Mouse (Mus musculus): ENCODE measurements around the gene 2410137M14Rik.

2410137M14Rik gene

DNA sequence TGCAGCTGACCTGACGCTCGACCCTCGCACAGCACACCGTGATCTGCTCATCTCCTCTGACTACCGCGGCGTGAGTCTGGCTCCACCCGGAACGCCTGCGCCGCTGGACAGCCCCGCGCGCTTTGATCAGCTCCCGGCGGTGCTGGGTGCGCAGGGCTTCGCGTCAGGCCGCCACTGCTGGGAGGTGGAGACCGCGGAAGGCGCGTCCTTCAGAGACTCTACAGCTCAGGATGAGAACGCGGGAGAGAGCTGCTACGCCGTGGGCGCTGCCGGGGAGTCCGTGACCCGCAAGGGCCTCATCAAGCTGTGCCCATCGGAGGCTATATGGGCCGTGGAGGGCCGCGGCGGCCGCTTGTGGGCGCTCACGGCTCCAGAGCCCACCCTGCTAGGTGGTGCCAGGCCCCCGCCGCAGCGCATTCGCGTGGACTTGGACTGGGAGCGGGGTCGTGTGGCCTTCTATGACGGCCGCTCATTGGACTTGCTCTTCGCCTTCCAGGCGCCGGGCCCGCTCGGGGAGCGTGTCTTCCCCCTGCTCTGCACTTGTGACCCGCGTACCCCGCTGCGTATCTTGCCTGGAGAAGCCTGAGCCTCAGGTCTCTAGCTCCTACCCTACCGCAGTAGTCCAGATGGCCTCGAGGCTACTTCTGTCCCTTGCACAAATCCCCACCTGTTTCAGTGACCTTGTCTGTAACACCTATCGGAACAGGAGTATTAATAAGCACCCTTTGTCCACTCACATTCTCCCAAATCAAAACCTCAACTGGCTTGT lies 33.8 kb downstream of the 2410137M14Rik start:
- DNase-seq, result peak in 1 of 2 experiments; percentile 38

DNA sequence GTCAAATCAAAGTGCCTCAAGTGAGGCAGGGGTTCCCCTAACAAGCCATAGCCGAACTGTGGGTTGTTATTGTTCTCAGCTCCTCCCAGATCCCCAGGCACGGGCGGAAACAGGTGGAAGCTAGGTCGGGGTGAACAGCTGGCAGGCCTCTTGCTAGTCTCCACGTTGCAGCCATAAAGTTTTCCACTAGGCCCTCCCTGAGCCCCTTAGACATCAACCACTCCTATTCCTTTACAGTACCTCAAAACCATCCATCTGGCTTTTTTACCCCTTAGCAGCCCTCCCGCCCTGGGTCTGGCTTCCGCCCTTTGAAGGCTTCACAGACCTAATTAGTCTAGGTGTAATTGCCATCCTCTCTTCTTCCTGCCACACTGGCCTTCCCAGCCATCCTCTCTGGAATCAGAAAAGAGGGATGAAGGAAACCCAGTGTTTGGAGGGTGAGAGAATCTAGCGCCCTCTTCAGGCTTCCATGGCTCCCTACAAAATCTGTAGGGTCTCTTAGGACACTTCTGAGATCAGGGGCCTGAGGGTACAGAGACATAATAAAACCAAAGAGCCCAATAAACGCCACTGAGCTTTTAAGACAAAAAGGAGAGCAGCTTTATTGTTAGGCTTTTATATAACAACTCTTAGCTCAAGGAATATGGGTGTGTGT lies 36.8 kb downstream of the 2410137M14Rik start:
- DNase-seq, result no peak

DNA sequence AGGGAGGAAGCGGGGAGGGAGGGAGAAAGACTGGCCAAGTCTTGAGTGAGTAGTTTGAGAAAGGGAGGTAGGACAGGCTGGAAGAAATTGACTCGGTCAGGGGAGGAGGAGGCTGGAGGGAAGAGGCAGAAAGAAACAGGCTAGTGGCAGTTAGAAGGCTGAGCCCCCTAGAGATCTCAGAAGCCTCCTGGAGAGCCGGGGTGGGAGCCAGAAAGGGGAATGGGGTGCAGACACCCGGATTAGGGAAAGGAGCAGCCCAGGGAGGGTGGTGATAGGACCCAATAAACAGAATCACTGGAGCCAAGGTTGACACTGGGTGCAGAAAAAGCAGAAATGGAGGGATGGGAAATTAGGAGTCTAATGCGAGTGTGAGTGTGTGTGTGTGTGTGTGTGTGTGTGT lies 37.3 kb downstream of the 2410137M14Rik start:
- no peak for DNase-seq

DNA sequence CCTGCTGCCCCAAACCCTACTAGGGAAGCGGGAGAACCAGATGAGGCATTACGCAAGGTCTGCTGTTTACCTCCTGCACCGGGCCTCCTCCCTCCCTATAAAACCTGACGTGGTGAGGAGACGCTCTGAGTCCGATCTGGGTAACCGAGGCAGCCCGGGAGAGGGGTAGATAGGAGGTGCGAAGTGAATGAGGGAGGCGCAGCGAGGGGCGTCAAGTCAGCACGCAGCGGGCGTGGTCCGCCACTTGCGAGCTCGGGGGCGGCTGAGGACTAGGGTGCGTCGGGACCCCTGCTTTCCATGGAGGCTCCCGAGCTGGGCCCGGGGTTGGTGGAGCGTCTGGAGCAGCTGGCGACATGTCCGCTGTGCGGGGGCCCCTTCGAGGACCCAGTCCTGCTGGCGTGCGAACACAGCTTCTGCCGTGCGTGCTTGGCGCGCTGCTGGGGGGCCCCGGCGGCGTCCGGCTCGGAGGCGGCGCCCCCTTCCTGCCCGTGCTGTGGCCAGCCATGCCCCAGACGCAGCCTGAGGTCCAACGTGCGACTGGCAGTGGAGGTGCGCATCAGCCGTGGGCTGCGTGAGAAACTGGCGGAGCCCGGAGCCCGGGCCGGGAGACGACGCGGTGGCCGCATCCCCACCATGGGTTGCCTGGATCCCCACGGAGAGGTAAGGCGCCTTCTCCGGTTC lies 38.1 kb downstream of the 2410137M14Rik start, which contains the start of gene Rnf39:
Gene Rnf39 (plus strand): TSS at position 128 of the 681 bp plus-strand sequence.
- no peak for DNase-seq

DNA sequence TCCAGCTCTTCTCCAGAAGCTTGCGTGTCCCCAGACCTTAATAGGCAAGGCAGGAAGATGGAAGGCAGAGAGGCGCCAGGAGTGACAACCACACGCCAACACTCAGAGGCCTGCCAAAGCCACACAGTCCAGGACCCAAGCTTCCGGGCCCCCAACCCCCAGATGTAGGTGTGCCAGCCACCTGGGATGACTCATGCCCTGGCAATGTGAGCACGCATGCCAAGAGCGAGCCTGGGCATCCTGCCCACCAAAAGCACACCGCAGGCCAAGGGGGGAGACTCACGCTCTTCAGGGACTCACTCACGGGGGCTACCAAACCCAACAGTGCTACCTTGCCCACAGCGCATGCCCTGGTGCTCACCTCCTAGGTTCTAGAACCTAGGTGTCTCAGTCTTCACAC lies 38.6 kb downstream of the 2410137M14Rik start:
- no peak for DNase-seq

DNA sequence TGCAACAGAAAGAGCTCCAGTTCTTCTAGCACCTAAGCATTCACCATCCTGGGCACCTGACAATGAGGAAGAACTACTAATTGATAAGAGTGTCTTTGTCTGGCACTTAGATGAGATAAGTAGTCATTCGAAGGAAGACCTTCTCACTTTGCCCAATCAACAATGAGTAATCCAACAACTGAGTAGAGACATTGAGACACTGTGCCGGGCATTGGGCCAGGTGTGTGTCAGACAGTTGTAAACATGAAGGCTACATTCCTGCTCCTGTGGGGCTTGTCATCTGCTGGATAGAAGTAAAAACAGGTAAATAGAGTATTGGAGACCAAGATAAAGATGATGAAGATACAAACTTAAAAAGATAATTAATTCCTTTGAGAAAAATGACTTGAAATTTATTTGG lies 43.0 kb downstream of the 2410137M14Rik start:
- no peak for DNase-seq

DNA sequence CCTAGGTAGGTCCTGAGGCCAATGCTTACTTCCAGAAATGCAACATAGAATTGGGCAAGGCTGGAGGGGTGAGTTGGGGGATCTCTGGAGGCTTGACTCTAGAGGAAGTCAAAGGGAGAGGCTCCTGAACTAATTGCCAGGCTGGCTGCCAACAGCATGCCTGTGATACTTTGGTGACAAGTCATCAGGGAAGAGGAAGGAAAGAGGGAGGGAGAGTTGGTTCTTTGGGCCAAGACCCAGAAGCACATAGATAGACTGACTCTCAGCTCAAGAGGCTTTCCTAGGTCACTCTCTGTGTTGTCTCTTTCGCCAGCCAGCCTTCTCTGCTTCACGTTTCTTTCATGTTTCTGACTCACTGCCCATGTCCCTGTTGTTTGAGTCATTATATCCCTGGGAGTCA lies 49.2 kb downstream of the 2410137M14Rik start:
- DNase-seq, result no peak

DNA sequence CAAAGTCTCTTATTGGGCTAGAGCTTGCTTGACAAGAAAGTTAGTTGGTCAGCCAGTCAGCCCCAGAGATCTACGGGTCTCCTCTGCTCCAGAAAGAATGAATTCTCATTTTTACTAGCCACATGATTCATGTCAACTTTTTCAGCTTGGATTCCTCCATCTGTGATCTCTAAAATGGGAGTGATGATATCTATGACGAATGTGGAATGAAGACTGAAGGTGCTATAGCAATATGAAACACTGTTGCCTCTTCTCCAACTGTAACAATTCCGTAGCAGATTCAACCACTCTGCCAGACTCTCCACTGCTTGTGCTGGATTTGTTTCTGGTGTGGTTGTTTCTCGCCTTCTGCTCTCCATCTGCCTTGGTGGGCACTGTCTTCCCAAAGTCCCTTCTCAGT lies 49.9 kb downstream of the 2410137M14Rik start:
- DNase-seq, result no peak

DNA sequence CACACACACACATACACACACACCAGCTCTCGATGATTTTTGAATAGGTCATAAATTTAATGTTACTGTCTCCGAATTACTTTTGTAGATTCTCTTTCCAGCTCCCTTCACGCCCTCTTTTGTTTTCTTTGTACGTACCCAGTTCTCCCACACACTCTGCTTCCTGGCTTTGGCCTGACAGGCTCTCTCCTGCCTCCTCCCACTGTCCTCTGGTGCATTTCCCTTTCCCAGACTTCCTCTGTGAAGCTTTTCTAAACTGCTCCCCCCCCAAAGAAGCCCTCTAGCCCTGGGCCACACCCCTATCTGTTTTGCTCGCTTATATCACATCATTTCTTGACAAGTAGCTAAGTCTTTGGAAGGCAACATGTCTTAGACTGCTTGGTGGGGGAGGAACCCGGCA lies 50.8 kb downstream of the 2410137M14Rik start:
- DNase-seq, result no peak

DNA sequence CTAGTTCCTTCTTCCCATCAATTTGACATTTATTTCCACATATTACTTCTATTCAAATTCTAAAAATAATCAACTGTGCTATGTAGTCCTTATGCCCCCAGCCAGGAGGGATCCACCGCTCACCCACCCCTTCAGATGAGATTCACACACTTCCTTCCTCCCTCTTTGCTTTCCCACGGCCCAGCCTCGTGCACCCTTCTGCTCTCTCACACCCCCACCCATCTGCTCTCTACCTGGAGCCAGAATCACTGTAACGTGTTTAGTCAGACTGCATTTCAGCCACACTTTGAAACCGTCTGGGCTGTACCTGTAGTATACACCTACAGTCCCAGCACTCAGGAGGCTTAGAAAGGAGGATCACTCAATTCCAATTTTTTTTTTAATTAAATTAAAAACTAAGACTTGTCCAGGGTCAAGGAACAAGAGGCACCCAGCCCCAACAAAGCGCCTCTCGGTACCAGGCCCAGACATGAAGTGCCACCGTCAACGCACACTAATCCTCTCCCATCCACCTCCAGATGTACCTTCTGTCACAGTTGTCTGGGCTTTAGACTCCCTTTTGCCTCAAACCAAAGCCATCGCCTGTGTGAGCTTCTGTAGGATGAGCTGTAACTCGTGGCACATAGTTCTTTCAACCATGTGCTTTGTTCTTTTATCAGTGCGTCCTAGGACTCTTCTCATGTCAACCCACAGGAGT lies 51.7 kb downstream of the 2410137M14Rik start:
- no peak for DNase-seq
